Mouse (Mus musculus) liver, adult 2 months (tissue): ENCODE results near the gene Atp6v0a4.

Source experiments
- CTCF ChIP-seq: fragments of 200-500 bp; IDR thresholded peaks from 2 replicates; pipeline ENCODE4 v1.5.1; 2011; ENCODE audit warnings: low read depth, low read length, control low read depth
- POLR2A ChIP-seq: fragments of 200-500 bp; IDR thresholded peaks from 2 replicates; pipeline ENCODE4 v1.6.1; 2011; ENCODE audit warnings: low read length, control low read depth; ENCODE audit not compliant: insufficient read depth; ENCODE audit errors: extremely low read depth

GRCm38 (mm10) chr6:38162825-38163504 lies 38.6 kb upstream of the Atp6v0a4 start:
- no peak for TF ChIP-seq CTCF
- no peak for TF ChIP-seq POLR2A
